Mouse (Mus musculus): Measurements from ENCODE around the gene 4930578G10Rik.
"Not testable (repeated sequence)": the region's sequence is repeated elsewhere in the genome, so short reads cannot be mapped to it uniquely, and the experiment has no call there.

DNA sequence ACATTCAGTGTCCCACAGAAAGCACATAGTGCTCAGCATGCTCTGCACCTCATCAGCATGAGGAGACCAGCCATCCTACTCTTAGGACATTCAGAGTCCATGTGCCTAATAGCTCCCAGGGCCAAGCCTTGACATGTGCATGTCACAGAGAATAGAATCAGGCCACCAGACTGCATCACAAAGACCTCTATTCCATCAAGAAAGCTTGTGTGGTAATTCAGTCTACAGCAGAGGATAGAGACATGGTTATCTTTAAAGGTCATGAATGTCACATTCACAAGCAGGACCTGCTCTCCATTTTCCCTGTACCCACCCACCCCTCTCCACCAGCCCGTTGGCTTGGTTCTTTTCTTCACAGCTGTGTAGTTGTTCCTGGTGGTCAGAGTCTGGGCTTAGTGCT, 118.4 kb downstream of the 4930578G10Rik start, which contains the start of gene Fam205a1:
- not testable (repeated sequence) for TF ChIP-seq CTCF, POLR2A (IDR thresholded peaks at IDR 0.05; ENCODE audit: extremely low read depth, insufficient read depth, low read length)
